Mouse (Mus musculus) induced T-regulatory cell, adult 2 months (primary cell): ENCODE measurements at regions not wholly inside any gene's neighbourhood (a gene's known extent, or its start where the extent isn't known, plus 50 kb on each side); places are given as distances from the start of the nearest gene placed in this dataset.

Source experiments
- DNase-seq: peaks from one replicate; pipeline ENCODE4 v3.0.0-alpha.2; 2012; ENCODE audit warnings: low read depth

- no peak for DNase-seq
These were observed 91.4 kb upstream of the Fam92a start for GRCm38 (mm10) chr4:12263197-12263596.

- DNase-seq, result no peak
These were observed 76.2 kb upstream of the Fam92a start for GRCm38 (mm10) chr4:12247994-12248393.

GRCm38 (mm10) chr4:12246595-12246994, 74.8 kb upstream of the Fam92a start:
- no peak for DNase-seq

- peak; percentile 67 for DNase-seq
These were observed 69.2 kb upstream of the Fam92a start for GRCm38 (mm10) chr4:12240941-12241571.

- DNase-seq, result no peak
These were observed 58.9 kb upstream of the Fam92a start for GRCm38 (mm10) chr4:12230731-12231130.
